Comparison of ENCODE assay signal across 47 mouse cellular contexts in the genomic region with DNA sequence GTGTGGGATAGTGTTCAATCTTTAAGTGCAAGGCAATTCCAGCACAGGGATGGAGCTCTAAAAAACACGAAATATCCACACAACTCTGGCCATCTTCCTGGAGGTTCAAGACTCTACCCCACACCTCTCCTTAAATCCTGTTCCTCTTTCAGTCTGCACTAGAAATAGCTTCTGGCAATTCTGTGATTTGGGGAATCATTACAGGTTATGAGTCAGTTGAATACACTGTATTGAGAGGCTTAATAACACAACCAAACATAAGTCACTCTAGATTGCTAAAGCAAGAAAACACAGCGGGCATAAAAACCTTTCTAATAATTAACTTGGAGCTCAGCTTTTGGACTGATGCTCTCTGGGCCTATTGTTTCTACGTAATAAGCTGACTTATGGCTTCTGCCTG. TPM values are rescaled to one million over a fixed set of nuclear protein-coding genes. Genes with fewer than 3 reads are reported as not detected.
"Had no signal": no experiment of that assay in that cellular context is flagged by ENCODE, and none has a peak within 500 bp of the region (broad histone marks: within the 10 kb centered on the region; RNA-seq: fewer than 3 reads in every experiment).

No protein-coding gene starts in this region.

- DNase-seq: left cerebral cortex, postnatal 4 days; liver; liver, embryonic 13.5 days; liver, postnatal 0 days; lung, adult 18-20 months; lung, adult 2 months; lung, embryonic 14.5 days; lung, postnatal 10 days; lung, postnatal 14 days; lung, postnatal 36 days; lung, postnatal 4 days; midbrain, embryonic 14.5 days had no signal

- ATAC-seq: liver, embryonic 12.5 days; liver, postnatal 0 days; lung, postnatal 0 days; midbrain, embryonic 13.5 days; midbrain, embryonic 15.5 days; midbrain, embryonic 16.5 days had no signal

- H3K27me3 ChIP-seq: limb, embryonic 12.5 days; limb, embryonic 13.5 days; limb, embryonic 15.5 days; liver, embryonic 12.5 days; liver, embryonic 13.5 days; liver, embryonic 15.5 days; lung, embryonic 15.5 days; megakaryocyte, embryonic 14.5 days; midbrain, embryonic 12.5 days; midbrain, embryonic 13.5 days; midbrain, embryonic 15.5 days had no signal

RNA-seq across cellular contexts. Expression of a gene that starts 2.1 kb away (rescaled TPM):
- total RNA-seq: left cerebral cortex, adult 8-10 months; left cerebral cortex, postnatal 10 days; left cerebral cortex, postnatal 14 days; left cerebral cortex, postnatal 25 days; left cerebral cortex, postnatal 36 days; left cerebral cortex, postnatal 4 days; liver, adult 2 months; megakaryocyte progenitor cell, adult 5-6 weeks; megakaryocyte, adult 5-6 weeks; megakaryocyte-erythroid progenitor cell, adult 5-6 weeks; midbrain, postnatal 0 days; monocyte, adult 5-6 weeks had no signal
- polyA plus RNA-seq: limb, embryonic 10.5 days; limb, embryonic 11.5 days; limb, embryonic 12.5 days; limb, embryonic 13.5 days; limb, embryonic 14.5 days; limb, embryonic 15.5 days; liver, adult 2 months; liver, embryonic 11.5 days; liver, embryonic 12.5 days; liver, embryonic 13.5 days; liver, embryonic 14.5 days; liver, embryonic 15.5 days; liver, embryonic 16.5 days; liver, postnatal 0 days; lung, adult 2 months; lung, embryonic 14.5 days; lung, embryonic 15.5 days; lung, embryonic 16.5 days; lung, postnatal 0 days; macrophage; midbrain, embryonic 10.5 days; midbrain, embryonic 11.5 days; midbrain, embryonic 12.5 days; midbrain, embryonic 13.5 days; midbrain, embryonic 14.5 days; midbrain, embryonic 15.5 days; midbrain, embryonic 16.5 days; midbrain, postnatal 0 days; myocyte; neural tube, embryonic 11.5 days had no signal

RNA-seq across cellular contexts. Expression of a gene that starts 19.8 kb away (rescaled TPM):
- total RNA-seq: left cerebral cortex, adult 8-10 months; left cerebral cortex, postnatal 10 days; left cerebral cortex, postnatal 14 days; left cerebral cortex, postnatal 25 days; left cerebral cortex, postnatal 36 days; left cerebral cortex, postnatal 4 days; megakaryocyte progenitor cell, adult 5-6 weeks; megakaryocyte, adult 5-6 weeks; megakaryocyte-erythroid progenitor cell, adult 5-6 weeks; midbrain, postnatal 0 days; monocyte, adult 5-6 weeks had no signal
- polyA plus RNA-seq: limb, embryonic 10.5 days; limb, embryonic 11.5 days; limb, embryonic 12.5 days; limb, embryonic 13.5 days; limb, embryonic 14.5 days; limb, embryonic 15.5 days; liver, embryonic 11.5 days; liver, embryonic 12.5 days; liver, embryonic 13.5 days; liver, embryonic 14.5 days; liver, embryonic 15.5 days; liver, embryonic 16.5 days; liver, postnatal 0 days; lung, embryonic 14.5 days; lung, embryonic 15.5 days; lung, postnatal 0 days; macrophage; midbrain, embryonic 10.5 days; midbrain, embryonic 11.5 days; midbrain, embryonic 12.5 days; midbrain, embryonic 13.5 days; midbrain, embryonic 14.5 days; midbrain, embryonic 15.5 days; midbrain, embryonic 16.5 days; midbrain, postnatal 0 days; myocyte; neural tube, embryonic 11.5 days had no signal

RNA-seq across cellular contexts. Expression of a gene that starts 41.4 kb away (rescaled TPM):
- total RNA-seq: left cerebral cortex, adult 8-10 months; left cerebral cortex, postnatal 10 days; left cerebral cortex, postnatal 14 days; left cerebral cortex, postnatal 25 days; left cerebral cortex, postnatal 36 days; left cerebral cortex, postnatal 4 days; liver, adult 2 months; megakaryocyte progenitor cell, adult 5-6 weeks; megakaryocyte, adult 5-6 weeks; megakaryocyte-erythroid progenitor cell, adult 5-6 weeks; midbrain, postnatal 0 days; monocyte, adult 5-6 weeks had no signal
- polyA plus RNA-seq: limb, embryonic 10.5 days; limb, embryonic 11.5 days; limb, embryonic 12.5 days; limb, embryonic 13.5 days; limb, embryonic 14.5 days; limb, embryonic 15.5 days; liver, adult 2 months; liver, embryonic 11.5 days; liver, embryonic 12.5 days; liver, embryonic 13.5 days; liver, embryonic 14.5 days; liver, embryonic 15.5 days; liver, embryonic 16.5 days; liver, postnatal 0 days; lung, adult 2 months; lung, embryonic 14.5 days; lung, embryonic 15.5 days; lung, embryonic 16.5 days; lung, postnatal 0 days; macrophage; midbrain, embryonic 10.5 days; midbrain, embryonic 11.5 days; midbrain, embryonic 12.5 days; midbrain, embryonic 13.5 days; midbrain, embryonic 14.5 days; midbrain, embryonic 15.5 days; midbrain, embryonic 16.5 days; midbrain, postnatal 0 days; myocyte; neural tube, embryonic 11.5 days had no signal

RNA-seq across cellular contexts. Expression of a gene that starts 57.0 kb away (rescaled TPM):
- total RNA-seq: left cerebral cortex, adult 8-10 months; left cerebral cortex, postnatal 10 days; left cerebral cortex, postnatal 14 days; left cerebral cortex, postnatal 25 days; left cerebral cortex, postnatal 36 days; left cerebral cortex, postnatal 4 days; liver, adult 2 months; megakaryocyte progenitor cell, adult 5-6 weeks; megakaryocyte, adult 5-6 weeks; megakaryocyte-erythroid progenitor cell, adult 5-6 weeks; midbrain, postnatal 0 days; monocyte, adult 5-6 weeks had no signal
- polyA plus RNA-seq: limb, embryonic 10.5 days; limb, embryonic 11.5 days; limb, embryonic 12.5 days; limb, embryonic 13.5 days; limb, embryonic 14.5 days; limb, embryonic 15.5 days; liver, adult 2 months; liver, embryonic 11.5 days; liver, embryonic 12.5 days; liver, embryonic 13.5 days; liver, embryonic 14.5 days; liver, postnatal 0 days; lung, adult 2 months; lung, embryonic 14.5 days; lung, embryonic 15.5 days; lung, embryonic 16.5 days; lung, postnatal 0 days; macrophage; midbrain, embryonic 10.5 days; midbrain, embryonic 11.5 days; midbrain, embryonic 12.5 days; midbrain, embryonic 13.5 days; midbrain, embryonic 14.5 days; midbrain, embryonic 15.5 days; midbrain, embryonic 16.5 days; midbrain, postnatal 0 days; myocyte; neural tube, embryonic 11.5 days had no signal
